ENCODE assay signal across 10 mouse cellular contexts in the genomic region with DNA sequence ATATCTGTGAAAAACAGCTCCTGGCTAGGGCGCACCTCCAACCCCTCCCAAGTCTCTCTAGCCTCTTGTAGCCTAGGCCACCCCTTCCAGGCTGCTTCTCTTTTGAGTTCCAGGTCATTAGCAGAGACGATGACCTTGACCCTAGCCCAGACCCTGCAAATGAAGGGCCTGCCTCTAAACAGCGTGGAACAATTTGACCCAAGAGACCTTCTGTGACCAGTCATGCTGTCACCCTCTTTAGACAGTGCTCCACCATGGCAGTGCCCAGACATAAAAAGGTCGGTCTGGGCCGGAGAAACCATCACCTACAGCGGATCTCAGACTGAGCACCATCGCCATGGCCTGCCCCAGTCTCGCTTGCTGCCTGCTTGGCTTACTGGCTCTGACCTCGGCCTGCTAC. TPM values are rescaled to one million over a fixed set of nuclear protein-coding genes. Genes with fewer than 3 reads are reported as not detected.
A peak's percentile ranks its signal among the peaks of the same experiment; 100 is the strongest.
DNase-seq lines count a peak whose midpoint lies in the region; ATAC-seq and TF ChIP-seq lines count a peak whose summit lies in the region.
"Had no signal": no experiment of that assay in that cellular context is flagged by ENCODE, and none has a peak within 500 bp of the region (broad histone marks: within the 10 kb centered on the region; RNA-seq: fewer than 3 reads in every experiment).

Gene Oxt, plus strand, starts transcription at position 301 of the 400 bp plus-strand sequence.

- H3K9me3 ChIP-seq in liver, embryonic 15.5 days (replicated peaks): no peaks in the 10 kb centered on the region

- no peaks in the 10 kb centered on the region for H3K27me3 ChIP-seq in testis, adult 2 months (ENCODE audit: control insufficient read depth, insufficient read depth, low read length)
- peaks cover 72% of the 10 kb centered on the region for H3K27me3 ChIP-seq in liver, embryonic 15.5 days

- H3K36me3 ChIP-seq in testis, adult 2 months (ENCODE audit: control insufficient read depth, insufficient read depth, low read length): no peaks in the 10 kb centered on the region
- H3K36me3 ChIP-seq in liver, embryonic 15.5 days (replicated peaks): no peaks in the 10 kb centered on the region

- no peak within 1 kb of the TSS for H3K9ac ChIP-seq in liver, embryonic 15.5 days

- no peak for DNase-seq in gastrocnemius, adult 2 months
- DNase-seq in gastrocnemius, adult 18-20 months (ENCODE audit: low spot score): no peak
- no peak for DNase-seq in testis, postnatal 14 days (ENCODE audit: low spot score)
- DNase-seq in spleen, adult 12 weeks (ENCODE audit: low spot score): no peak
- no peak for DNase-seq in layer of hippocampus, postnatal 10 days (ENCODE audit: low spot score in 2 of 2)
- no peak for DNase-seq in spleen, postnatal 14 days (ENCODE audit: low spot score in 2 of 2)
- DNase-seq: layer of hippocampus, postnatal 36 days had no signal

- H3K4me3 ChIP-seq in gastrocnemius, adult 2 months: peak within 1 kb of the TSS; percentile 62
- H3K4me3 ChIP-seq in testis, adult 2 months (ENCODE audit: control insufficient read depth, low read depth, low read length): peak within 1 kb of the TSS; percentile 26
- peak within 1 kb of the TSS; percentile 6; the same call in 1 of the 2 replicates for H3K4me3 ChIP-seq in liver, embryonic 15.5 days (replicated peaks)

- ATAC-seq in liver, embryonic 15.5 days (ENCODE audit: insufficient read depth): no peak

- H3K4me1 ChIP-seq in testis, adult 2 months (ENCODE audit: control insufficient read depth, insufficient read depth, low read length): peaks cover 10% of the 10 kb centered on the region
- peaks cover 15% of the 10 kb centered on the region for H3K4me1 ChIP-seq in liver, embryonic 15.5 days (replicated peaks)

- intact Hi-C loops in gastrocnemius, adult 2 months (cut with DNase I): no loop called here

- WGBS in liver, embryonic 15.5 days (ENCODE audit: insufficient replicate concordance): 51% methylated on average over 9 of the region's 9 CpGs

- peak within 1 kb of the TSS; percentile 46 for H3K4me2 ChIP-seq in liver, embryonic 15.5 days

- no peak for TF ChIP-seq POLR2A in testis, adult 2 months (IDR thresholded peaks at IDR 0.05; ENCODE audit: control insufficient read depth, low read depth, low read length)

- TF ChIP-seq CTCF in gastrocnemius, adult 2 months (IDR thresholded peaks at IDR 0.05): no peak
- no peak for TF ChIP-seq CTCF in testis, adult 2 months (IDR thresholded peaks at IDR 0.05; ENCODE audit: control insufficient read depth, insufficient read depth, insufficient replicate concordance, low read depth, low read length)

- no peak within 1 kb of the TSS for H3K27ac ChIP-seq in gastrocnemius, adult 2 months
- H3K27ac ChIP-seq in testis, adult 2 months (ENCODE audit: control insufficient read depth, insufficient read depth, low read depth, low read length): no peak within 1 kb of the TSS
- H3K27ac ChIP-seq in liver, embryonic 15.5 days (replicated peaks): no peak within 1 kb of the TSS

RNA-seq across cellular contexts. Expression of gene Oxt, which starts in this region (rescaled TPM):
- not detected for total RNA-seq in gastrocnemius, adult 2 months (2021)
- not detected for total RNA-seq in gastrocnemius, adult 18-20 months (2021)
- polyA plus RNA-seq in testis, adult 2 months (2012; rRNA removed): not detected in 2 replicates
- not detected in 2 replicates for polyA plus RNA-seq in liver, embryonic 15.5 days (2015; fragmentation: Nextera tagmentation; extraction: Ambion mirVana)
- not detected for total RNA-seq in layer of hippocampus, postnatal 10 days (2021)
- total RNA-seq: adrenal gland, adult 2 months; layer of hippocampus, postnatal 36 days had no signal
- polyA plus RNA-seq: adrenal gland, adult 2 months had no signal

Comparison
In these comparisons a context has a peak if more than half of its experiments do, and no peak if none do; other contexts are left out.
1. H3K4me3 ChIP-seq: peak in every context shown above with its lines; median percentile 62 in gastrocnemius, adult 2 months; 26 in testis, adult 2 months; 6 in liver, embryonic 15.5 days.